Mouse (Mus musculus): Measurements from ENCODE around the gene Saal1.
A peak's percentile ranks its signal among the peaks of the same experiment; 100 is the strongest.
"Not testable (repeated sequence)": the region's sequence is repeated elsewhere in the genome, so short reads cannot be mapped to it uniquely, and the experiment has no call there.

Saal1 gene

DNA sequence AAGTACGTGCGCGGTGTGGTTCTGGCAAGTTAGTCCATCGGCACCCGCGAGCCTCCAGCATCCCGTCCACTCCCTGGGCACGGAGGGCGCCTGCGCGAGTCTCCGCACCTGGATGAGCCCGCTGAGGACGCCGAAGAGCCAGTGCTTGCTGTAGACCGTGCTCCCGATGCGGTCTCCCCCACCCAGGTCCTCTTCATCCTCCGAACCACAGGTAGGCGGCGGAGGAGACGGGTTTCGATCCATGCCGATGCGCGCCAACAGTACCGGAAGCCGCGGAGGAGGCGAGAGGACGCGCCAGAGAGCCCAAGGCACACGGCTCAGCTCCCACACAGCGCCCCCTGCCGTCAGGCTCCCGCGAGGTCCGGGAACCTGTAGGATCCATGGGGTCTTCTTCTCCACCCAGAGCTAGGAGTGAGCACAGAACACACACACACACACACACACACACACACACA is at the start of gene Saal1:
Saal1 (minus strand) TSS at position 291 of the 455 bp plus-strand sequence.
- peak; percentile 86 for DNase-seq (ENCODE audit: low spot score)

DNA sequence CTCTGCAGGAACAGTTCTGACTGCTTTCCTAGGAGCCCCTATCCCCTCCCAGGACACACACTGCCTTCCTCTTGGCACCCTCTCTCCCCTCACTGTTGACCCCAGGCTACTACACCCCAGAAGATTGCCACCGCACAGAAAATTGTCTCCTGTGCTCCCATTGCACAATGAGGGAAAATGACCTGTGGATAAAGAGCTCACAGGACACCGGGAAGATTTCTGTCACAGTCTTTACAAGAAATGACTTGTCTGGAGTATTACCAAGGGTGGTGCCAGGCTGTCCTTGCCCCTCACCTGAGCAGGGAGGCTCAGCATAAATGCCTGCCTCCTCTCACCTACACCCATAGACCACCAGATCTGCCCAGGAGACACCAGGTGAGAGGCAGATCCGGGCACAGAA is 41.0 kb upstream of the Saal1 start, which contains the start of gene Saa2:
Saa2 (plus strand) TSS at position 301 of the 400 bp plus-strand sequence.
- no peak for DNase-seq (ENCODE audit: low spot score)

DNA sequence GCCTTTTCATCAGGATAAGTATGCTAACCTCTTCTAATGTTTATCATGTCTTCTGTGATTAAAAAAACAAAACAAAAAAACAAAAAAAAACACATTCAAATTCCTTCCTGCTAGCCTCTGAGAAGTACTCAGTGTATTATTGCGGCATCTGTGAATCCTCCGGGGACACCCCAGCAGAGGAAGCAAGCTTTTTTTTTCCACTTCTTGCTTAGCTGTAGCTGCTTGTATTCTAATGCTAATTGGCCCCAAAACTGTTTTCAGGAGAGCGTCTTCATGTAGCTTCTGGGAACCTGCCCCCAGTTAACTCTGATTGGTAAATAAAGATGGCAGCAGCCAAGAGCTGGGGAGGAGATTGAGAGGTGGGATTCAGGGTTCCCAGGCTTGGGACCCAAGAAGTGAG is 38.0 kb upstream of the Saal1 start:
- no peak for DNase-seq (ENCODE audit: low spot score)

DNA sequence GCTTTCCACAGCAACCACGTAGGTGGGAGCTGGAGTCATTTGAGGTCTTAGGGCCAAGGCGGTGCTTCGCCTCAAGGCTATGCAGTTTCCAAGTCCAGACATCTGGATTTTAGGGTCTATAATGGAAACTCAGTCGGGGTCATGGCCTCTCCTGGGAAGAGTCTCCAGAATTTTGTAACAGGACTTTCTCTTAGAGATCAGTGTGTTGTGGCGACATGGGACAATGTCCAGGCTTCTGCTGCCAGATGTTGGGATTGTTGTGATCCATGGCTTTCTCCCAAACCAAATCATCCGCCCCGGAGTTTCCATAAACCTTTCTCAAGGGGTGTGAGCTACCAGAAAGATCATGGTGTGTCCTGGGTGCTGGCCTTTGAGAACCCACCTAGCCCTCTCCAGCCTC is 35.9 kb upstream of the Saal1 start:
- DNase-seq (ENCODE audit: low spot score): no peak

DNA sequence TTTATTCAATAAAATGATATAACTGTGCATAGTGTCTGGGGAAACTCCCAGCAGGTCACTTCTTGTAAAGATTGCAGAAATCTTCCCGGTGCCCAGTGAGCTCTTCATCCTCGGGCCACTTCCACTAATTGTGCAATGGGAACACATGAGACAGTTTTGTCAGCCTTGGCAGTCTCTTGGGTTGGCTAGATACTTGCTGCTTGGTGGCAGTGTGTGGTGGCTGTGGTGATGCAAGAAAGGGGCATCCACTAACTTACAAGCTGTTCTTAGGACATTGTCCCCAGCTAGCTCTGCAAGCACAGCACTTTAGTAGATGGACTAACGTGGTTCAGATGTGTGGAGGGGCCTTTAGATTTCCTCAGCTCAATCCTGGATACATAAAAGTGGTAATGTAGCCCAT is 35.3 kb upstream of the Saal1 start:
- DNase-seq (ENCODE audit: low spot score): no peak

DNA sequence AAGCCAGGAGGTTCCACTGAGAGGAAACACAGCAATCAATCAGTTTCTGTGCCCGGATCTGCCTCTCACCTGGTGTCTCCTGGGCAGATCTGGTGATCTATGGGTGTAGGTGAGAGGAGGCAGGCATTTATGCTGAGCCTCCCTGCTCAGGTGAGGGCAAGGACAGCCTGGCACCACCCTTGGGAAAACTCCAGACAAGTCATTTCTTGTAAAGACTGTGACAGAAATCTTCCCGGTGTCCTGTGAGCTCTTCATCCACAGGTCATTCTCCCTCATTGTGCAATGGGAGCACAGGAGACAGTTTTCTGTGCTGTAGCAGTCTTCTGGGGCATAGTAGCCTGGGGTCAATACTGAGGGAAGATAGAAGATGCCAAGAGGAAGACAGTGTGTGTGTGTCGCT is 32.4 kb upstream of the Saal1 start, which contains the start of gene Saa1:
Saa1 (minus strand) TSS at position 101 of the 400 bp plus-strand sequence.
- not testable (repeated sequence) for DNase-seq (ENCODE audit: low spot score)

DNA sequence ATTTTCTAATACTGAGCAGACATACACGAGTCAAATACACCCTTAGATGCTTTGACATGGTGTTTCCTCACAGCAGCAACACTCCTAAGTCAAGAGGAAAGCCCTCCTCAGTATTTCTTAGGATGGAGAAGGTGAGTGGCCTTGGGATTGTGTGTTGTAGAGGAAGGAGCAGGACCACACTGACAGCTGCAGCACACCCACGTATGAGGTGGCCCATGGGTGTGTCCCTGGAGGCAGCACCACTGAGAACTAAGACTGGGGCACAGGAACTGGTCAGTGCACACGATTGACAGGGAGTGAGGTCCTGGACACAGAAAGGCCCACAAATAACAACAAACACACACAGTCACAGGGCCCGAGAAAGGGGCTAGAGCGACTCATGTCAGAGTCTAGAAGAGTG is 29.6 kb upstream of the Saal1 start:
- not testable (repeated sequence) for DNase-seq (ENCODE audit: low spot score)

DNA sequence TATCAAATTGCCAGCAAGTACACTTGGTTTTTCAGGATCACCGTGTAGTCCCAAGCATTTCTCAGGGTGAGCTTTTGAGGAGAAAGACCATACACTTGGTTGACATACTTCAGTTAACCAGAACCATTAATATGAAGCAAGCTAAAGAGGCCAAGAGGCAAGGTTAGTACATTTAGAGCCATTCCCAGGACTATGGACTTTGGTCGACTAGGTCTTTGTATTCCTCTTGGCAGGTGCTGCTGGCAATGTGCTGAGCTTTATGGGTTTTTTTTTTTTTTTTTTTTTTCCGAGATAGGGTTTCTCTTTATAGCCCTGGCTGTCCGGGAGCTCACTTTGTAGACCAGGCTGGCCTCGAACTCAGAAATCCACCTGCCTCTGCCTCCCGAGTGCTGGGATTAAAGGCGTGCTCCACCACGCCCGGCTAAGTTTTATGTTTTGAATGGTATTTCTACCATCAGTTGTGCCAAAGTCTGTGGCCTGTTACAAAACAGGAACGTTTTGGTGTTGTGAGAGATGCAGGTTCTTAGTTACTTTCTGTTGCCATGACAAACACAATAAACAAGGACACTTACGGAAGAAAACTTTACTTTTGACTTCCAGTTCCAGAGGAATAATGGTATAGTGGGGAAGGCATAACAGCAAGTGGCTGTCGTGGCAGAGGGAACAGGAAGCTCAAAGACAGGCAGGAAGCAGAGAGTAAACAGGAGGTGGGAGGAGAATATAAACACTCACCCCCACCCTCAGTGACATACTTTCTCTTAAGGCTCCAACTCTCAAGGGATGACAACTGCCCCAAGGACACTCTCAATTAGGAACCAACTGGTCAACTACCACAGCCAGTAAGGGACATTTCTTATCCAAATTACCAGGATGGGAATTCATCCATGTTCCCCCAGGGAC is 28.3 kb upstream of the Saal1 start:
- DNase-seq (ENCODE audit: low spot score): no peak

DNA sequence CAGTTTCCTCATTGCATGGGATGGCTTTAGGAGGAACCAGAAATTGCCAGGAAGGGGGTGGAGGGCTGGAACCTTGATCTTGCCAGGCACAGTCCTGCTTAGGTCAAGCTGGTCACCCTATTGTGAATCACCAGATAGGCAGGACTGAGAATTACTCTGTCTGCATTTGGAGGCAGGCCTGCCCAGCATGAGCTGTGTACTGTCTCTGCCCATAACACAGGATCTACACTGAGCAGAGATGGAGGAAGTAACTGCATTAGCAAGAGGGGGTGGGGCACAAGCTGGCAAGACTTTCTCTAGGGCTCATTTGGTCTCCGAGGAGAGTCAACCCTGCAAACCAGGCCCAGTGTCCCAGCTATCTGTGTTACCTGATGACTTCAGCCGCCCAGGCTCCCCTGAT is 24.5 kb upstream of the Saal1 start:
- DNase-seq (ENCODE audit: low spot score): no peak

DNA sequence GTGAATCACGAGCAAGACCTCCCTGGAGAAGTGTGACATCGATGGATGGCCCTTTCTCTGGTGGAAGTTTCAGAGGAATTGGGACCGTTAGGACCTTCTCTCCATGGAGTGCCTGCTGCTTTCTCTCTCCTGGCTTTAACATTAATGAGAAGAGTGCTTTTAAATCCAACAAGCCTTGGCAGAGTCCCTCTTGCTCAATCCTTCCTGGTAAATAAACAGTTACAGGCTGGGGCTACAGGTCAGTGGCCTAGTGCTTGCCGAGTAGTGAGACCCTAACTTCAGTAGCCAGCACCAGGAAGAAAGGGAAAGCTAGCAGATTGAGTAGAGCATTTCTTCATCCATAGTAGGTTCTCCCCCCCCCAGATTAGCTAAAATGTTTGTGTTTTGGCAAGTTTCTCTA is 22.0 kb upstream of the Saal1 start, which contains the start of gene Saa4:
Saa4 (minus strand) TSS at position 146 of the 400 bp plus-strand sequence.
- no peak for DNase-seq (ENCODE audit: low spot score)

DNA sequence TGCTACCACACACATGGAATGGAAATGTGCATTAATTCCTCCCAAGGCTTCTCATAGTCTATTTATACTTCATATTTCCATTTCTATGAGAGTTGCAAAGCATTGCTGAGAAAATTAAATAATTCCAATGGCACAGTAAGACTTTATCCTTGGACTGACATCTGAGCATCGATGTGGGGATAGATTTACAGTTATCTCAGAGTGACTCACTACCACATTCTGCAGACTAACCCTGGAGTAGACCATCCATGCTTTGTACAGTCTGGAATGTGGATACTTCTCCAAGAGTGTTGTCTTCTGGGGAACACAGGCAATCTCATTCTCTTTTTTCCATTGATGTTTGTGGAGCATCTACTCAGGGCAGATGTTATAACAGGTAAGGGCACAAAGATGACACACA is 17.1 kb upstream of the Saal1 start:
- no peak for DNase-seq (ENCODE audit: low spot score)

DNA sequence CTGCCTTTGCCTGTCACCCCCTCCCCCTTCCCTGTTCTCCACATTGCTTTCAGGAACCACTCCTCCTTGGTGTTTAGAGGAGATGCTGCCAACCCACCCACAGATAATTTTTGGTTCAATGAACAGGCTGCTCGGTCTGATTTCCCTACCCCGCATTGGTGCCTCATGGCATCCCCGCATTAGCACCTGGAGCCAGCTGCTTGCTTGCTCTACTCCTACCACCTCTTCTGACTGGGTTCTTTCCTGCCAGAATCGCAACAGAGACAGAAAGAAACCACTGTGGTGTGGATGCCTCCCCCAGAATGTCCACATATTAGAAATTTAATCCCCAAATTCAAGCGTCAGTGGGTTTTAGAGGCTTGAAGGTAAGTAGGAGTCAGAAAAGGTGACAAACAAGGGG is 13.9 kb upstream of the Saal1 start:
- DNase-seq (ENCODE audit: low spot score): no peak

DNA sequence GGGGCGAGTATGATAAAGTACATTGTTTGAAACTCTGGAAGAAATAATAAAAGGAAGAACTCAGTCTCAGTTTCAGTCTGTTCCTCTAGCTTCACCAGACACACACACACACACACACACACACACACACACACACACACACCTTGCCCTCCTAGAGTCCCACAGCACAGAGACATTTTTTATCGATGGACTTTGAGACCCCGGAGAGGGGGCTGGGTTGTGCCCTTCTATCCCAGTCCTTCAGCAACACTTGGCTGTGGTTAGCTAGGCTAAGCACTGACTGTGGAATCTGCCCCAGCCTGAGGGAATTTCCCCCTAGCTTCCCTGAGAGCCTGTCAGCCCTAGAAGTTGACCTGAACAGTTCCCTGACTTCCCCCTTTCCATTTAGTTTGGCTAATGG is 13.4 kb upstream of the Saal1 start:
- DNase-seq (ENCODE audit: low spot score): no peak

DNA sequence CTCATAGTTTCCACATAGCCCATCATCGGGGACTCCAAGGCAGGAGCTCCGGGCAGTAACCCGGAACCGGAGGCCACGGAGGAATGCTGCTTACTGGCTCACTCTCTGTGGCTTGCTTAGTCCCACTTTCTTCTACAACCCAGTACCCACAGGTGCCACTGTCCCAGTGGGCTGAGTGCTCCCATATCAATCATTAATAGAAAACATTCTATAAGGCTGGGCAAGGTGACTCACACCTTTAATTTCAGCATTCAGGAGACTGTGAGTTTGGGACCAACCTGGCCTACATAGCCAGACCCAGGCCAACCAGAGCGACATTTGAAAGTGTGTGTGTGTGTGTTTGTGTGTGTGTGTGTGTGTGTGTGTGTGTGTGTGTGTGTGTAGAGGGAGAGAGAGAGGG is 12.9 kb upstream of the Saal1 start:
- no peak for DNase-seq (ENCODE audit: low spot score)

DNA sequence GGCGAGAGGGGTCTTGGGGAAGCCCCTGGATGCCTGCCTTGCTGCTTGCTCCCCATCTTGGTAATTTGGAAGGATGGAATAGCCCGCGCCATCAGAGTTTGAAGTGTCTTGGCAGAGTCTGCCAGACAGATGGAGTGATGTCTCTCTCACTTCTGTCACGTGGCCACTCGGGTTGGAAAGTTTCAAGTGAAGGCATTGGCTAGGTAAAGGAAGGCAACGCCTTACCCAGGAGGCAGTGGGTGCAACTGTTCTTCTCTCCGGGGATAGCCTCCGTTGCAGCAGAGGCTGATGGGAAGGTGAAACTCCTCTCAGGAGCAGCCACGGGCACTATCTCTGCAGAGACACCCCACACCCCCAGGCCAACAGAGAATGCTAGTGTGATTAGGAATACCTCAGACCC is 10.0 kb upstream of the Saal1 start:
- DNase-seq (ENCODE audit: low spot score): no peak

DNA sequence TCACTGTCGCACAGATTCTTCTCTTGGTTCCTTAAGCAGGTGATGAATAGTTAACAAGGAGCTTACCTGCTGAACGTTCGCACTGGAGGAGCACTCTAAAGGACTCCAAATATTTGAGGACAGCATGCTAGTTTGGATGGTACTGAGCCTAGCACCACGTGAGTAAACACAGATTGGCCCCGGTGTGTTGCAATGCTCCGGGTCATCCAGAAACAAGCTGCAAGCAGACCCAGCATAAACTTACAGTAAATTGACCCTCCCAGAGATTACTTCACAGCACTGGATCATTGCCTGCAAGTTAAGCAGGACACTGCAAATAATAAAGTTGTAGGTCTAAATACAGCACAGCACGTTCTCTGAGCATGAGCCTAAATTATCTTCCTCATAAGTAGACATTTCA is 9.0 kb upstream of the Saal1 start:
- DNase-seq (ENCODE audit: low spot score): peak; percentile 60

DNA sequence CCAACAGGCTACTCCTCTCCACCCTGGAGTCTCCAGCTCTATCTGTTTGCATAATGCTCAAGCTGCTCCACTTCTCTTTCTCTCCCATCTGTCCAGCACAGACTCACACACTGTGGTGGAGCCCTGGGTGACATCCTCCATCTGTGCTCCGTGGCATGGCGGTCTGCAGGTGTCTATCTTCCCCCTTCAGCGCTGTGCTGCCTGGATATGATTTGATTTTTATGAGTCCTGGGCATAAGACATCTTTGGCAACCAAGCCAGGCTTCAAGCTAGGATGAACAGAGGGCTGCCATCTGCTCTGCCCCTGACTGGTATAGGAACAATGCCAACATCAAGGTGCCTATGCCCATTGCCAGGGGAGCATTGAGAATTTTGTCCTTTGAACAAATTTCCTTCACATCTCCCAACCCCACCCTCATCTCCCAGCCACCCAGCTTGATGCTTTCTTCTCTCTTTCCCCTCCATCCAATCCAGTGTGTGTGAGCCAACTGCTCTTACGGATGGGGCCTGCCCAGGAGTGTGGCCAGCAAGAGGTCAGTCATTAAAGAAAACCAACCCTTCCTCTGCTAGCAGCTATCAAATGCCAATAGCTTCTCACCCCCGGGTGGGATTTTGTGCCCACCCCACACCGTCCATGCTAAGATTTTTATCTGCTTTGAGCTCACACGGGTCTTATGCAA is 8.3 kb upstream of the Saal1 start:
- DNase-seq (ENCODE audit: low spot score): no peak

DNA sequence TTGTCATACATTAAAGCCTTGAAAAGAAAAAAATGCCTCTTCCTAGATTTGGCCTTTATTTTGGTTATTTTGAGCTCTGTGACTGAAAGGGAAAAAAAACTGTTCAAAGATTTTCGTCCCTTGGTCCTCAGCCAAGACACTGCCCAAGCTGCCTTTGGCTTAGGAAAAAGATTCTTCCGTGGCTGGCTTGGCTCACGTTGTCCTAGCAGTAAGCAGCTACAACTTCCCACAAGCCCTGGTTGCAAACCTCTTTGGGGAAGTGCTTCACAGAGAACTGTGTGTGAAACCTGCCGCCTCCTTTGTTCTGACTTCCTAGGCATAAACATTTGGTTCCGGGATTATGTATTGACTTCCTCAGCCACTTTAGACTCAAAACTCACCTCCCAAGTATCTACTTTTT is 6.4 kb upstream of the Saal1 start:
- peak; percentile 21 for DNase-seq (ENCODE audit: low spot score)

DNA sequence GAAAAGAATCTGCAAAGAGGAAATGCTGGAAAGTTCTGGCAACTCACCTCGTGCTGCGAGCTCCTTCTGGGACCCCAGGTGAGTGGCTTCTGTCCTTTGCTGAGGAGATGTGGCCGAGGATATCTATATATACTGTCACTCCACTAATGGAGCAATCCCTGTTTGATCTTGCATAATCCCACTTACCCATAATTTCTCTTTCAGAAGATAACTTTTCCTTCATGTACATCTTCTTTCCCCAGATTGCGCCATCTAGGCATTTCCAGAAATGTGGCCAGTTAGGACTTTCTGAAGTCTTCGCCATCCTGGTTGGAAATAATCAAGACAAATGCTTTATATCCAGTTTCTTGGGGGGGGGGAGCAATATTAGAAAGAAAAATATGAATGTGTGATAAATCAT is 5.1 kb upstream of the Saal1 start, which contains the start of gene Saa3:
Saa3 (minus strand) TSS at position 101 of the 400 bp plus-strand sequence.
- DNase-seq (ENCODE audit: low spot score): no peak

DNA sequence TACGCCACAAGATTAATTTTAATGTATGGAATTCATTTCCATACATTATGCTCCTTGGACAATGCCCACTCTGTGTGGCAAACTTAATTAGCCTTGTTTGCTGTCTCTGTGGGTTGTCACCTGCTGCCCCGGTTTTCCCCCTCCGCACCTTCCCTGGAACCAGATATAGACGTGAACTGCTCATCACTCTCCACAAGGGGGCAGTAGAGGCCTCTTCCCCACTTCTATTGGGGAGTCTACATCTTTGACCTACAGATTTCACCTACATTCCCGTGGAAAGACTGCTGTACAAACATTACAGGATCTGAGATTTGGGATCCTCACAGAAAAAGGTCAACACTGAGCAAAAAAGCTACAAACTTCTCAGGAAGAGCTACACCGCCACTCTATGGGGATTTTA is 4.0 kb upstream of the Saal1 start:
- peak; percentile 54 for DNase-seq (ENCODE audit: low spot score)

DNA sequence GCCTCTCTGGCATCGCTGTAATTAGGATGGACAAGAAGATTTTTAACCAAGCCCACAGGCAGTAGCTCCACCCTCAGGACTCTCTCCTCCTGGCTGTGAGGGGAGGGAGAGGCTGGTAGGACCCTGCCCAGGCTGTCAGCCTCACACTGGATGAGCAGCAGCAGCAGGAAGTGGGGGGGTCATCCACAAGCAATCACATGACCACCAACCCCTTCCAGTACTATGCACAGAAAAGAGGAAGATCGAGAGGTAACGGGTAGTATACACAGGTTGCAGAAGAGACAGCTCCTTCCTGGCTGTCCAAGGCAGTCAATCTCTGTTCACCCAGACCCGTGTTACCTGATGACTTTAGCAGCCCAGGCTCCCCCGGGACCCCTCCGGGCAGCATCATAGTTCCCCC is 1.8 kb upstream of the Saal1 start:
- no peak for DNase-seq (ENCODE audit: low spot score)

DNA sequence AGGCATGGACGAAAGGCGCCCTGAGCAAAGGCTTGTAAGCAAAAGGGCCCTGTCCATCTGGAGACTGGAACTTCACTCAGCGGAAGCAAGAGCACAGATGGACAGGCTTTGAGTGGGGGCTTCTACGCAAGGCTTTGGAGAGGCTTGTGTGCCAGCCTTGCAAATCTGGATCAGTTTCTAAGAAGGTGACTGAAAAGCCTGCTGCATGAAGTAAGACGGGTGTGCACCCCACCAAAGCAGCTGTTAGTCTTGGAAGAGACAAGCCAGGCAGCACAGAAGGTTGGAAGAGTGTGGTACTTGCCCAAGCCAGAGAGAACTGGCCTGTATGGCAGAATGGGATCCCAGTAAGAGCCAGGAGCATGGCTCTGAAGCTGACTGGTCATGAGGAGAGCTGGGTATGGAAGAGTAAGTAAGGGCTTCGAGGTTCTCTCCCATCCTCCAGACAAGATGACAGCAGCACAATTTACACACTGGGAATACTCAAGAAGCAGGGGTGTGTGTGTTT is 9.9 kb downstream of the Saal1 start:
- DNase-seq (ENCODE audit: low spot score): no peak

DNA sequence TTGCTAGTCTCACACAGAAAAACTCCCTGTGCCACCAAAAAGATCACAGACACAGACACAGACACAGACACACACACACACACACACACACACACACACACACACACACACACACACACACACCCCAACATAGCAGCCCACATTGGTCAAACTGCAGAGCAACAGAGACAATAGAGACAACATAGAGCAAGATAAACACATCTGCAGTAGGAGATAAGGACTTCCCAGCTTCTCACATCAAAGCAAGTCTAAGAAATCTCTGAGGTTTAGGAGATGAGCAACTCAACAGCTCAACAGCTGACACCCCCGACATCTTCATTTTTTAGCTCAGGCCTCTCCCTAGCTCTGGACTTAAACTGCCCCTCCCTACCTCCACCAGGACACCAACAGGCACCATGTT is 13.7 kb downstream of the Saal1 start:
- DNase-seq (ENCODE audit: low spot score): no peak

Data from urinary bladder, postnatal 14 days (tissue).